Mouse (Mus musculus) cerebellum, adult 2 months (tissue): ENCODE data around the gene Ldah. TPM values are rescaled to one million over a fixed set of nuclear protein-coding genes. Genes with fewer than 3 reads are reported as not detected.

Source experiments
- DNase-seq, 2 experiments: peaks; one replicate each; pipeline ENCODE4 v3.0.0; 2021
- H3K27ac ChIP-seq: fragments of 200-500 bp; 2 replicates; pipeline ENCODE4 v1.5.1; 2012; ENCODE audit warnings: low read length, control low read depth, inconsistent platforms; ENCODE audit not compliant: insufficient read depth
- H3K27me3 ChIP-seq: fragments of 200-500 bp; 2 replicates; pipeline ENCODE4 v1.6.1; 2012; ENCODE audit warnings: inconsistent platforms, mild to moderate bottlenecking, low read length, moderate library complexity; ENCODE audit not compliant: control insufficient read depth, insufficient read depth
- H3K4me1 ChIP-seq: fragments of 200-500 bp; 2 replicates; pipeline ENCODE4 v1.6.1; 2011; ENCODE audit warnings: low read length; ENCODE audit not compliant: control insufficient read depth, insufficient read depth
- H3K4me3 ChIP-seq: fragments of 200-500 bp; replicated peaks from 2 replicates; pipeline ENCODE3; 2011; ENCODE audit warnings: mild to moderate bottlenecking, low read depth, low read length, control low read depth; ENCODE audit not compliant: insufficient read depth
- CTCF ChIP-seq: fragments of 200-500 bp; IDR thresholded peaks from 2 replicates; pipeline ENCODE4 v1.5.1; 2011; ENCODE audit warnings: low read depth, mild to moderate bottlenecking, control low read depth, low read length, moderate library complexity, borderline replicate concordance; ENCODE audit not compliant: insufficient read depth
- POLR2A ChIP-seq: fragments of 200-500 bp; IDR thresholded peaks from 2 replicates; pipeline ENCODE4 v1.6.1; 2011; ENCODE audit warnings: low read length, control low read depth, borderline replicate concordance; ENCODE audit not compliant: insufficient read depth
- WGBS: fragments of 180-500 bp; shearing (Covaris S2); methylation state at CpG from one replicate; pipeline ENCODE4 v1.1.7; 2018; 5-methylcytosine and 5-hydroxymethylcytosine counted together
- polyA plus RNA-seq: library from polyadenylated mRNA; depleted of rRNA; stranded (reverse); fragments of >200 nt; gene quantifications from 2 replicates; pipeline ENCODE4 v1.2.3, GENCODE M21; 2012

Ldah gene
- polyA plus RNA-seq, 1 experiment, result 50.6 TPM

GRCm38 (mm10) chr12:8260297-8260696 is 52.4 kb downstream of the Ldah start:
- no peak for DNase-seq
- no peak overlapping the region for H3K27ac ChIP-seq
- no peaks in the 10 kb centered on the region for H3K4me1 ChIP-seq
- no peak overlapping the region for H3K4me3 ChIP-seq
- 94% methylated on average over 2 of the region's 2 CpGs for WGBS
- TF ChIP-seq POLR2A (no peak), CTCF (no peak)
- H3K27me3 ChIP-seq, result no peaks in the 10 kb centered on the region

- DNase-seq, result no peak
- 94% methylated on average over 7 of the region's 7 CpGs for WGBS
These were observed 58.4 kb downstream of the Ldah start for GRCm38 (mm10) chr12:8266311-8266710.

GRCm38 (mm10) chr12:8269627-8270026 is 61.7 kb downstream of the Ldah start:
- no peak overlapping the region for H3K27ac ChIP-seq
- TF ChIP-seq POLR2A (no peak), CTCF (no peak)
- WGBS, result 94% methylated on average over 11 of the region's 11 CpGs
- H3K4me3 ChIP-seq, result no peak overlapping the region
- no peak for DNase-seq
- H3K4me1 ChIP-seq, result no peaks in the 10 kb centered on the region; the same call in 1 of the 2 replicates
- no peaks in the 10 kb centered on the region for H3K27me3 ChIP-seq

More at GRCm38 (mm10) chr12:8266311-8266710, 58.4 kb downstream of the Ldah start:
- TF ChIP-seq CTCF, result no peak
- no peak for TF ChIP-seq POLR2A
- H3K27ac ChIP-seq, result no peak overlapping the region
- no peak overlapping the region for H3K4me3 ChIP-seq
- no peaks in the 10 kb centered on the region for H3K27me3 ChIP-seq
- no peaks in the 10 kb centered on the region; the same call in 1 of the 2 replicates for H3K4me1 ChIP-seq

- 76% methylated on average over 2 of the region's 2 CpGs for WGBS
- TF ChIP-seq POLR2A (no peak), CTCF (no peak)
- H3K27me3 ChIP-seq, result no peaks in the 10 kb centered on the region
These were observed 63.5 kb downstream of the Ldah start for GRCm38 (mm10) chr12:8271405-8271804.

GRCm38 (mm10) chr12:8273471-8274171 is 65.7 kb downstream of the Ldah start:
- no peaks in the 10 kb centered on the region; the same call in 1 of the 2 replicates for H3K4me1 ChIP-seq
- TF ChIP-seq POLR2A, result no peak
- TF ChIP-seq CTCF, result no peak
- WGBS, result 95% methylated on average over 6 of the region's 6 CpGs
- no peak for DNase-seq
- H3K27me3 ChIP-seq, result no peaks in the 10 kb centered on the region
- H3K27ac ChIP-seq, result no peak overlapping the region
- H3K4me3 ChIP-seq, result no peak overlapping the region

More at GRCm38 (mm10) chr12:8271405-8271804, 63.5 kb downstream of the Ldah start:
- no peak overlapping the region for H3K4me3 ChIP-seq
- H3K4me1 ChIP-seq, result no peaks in the 10 kb centered on the region; the same call in 1 of the 2 replicates
- DNase-seq, result no peak
- no peak overlapping the region for H3K27ac ChIP-seq

GRCm38 (mm10) chr12:8275424-8275823 is 67.5 kb downstream of the Ldah start:
- no peak for TF ChIP-seq POLR2A
- TF ChIP-seq CTCF, result no peak
- DNase-seq, result no peak

GRCm38 (mm10) chr12:8281225-8282017 is 73.5 kb downstream of the Ldah start:
- Histone ChIP-seq H3K27ac (no peak overlapping the region), H3K4me3 (no peak overlapping the region), H3K27me3 (no peaks in the 10 kb centered on the region), H3K4me1 (no peaks in the 10 kb centered on the region)
- WGBS, result 62% methylated on average over 15 of the region's 15 CpGs
- no peak for DNase-seq
- TF ChIP-seq CTCF (no peak), POLR2A (no peak)

More at GRCm38 (mm10) chr12:8275424-8275823, 67.5 kb downstream of the Ldah start:
- Histone ChIP-seq H3K4me1 (no peaks in the 10 kb centered on the region), H3K27me3 (no peaks in the 10 kb centered on the region), H3K27ac (no peak overlapping the region), H3K4me3 (no peak overlapping the region)
- 89% methylated on average over 4 of the region's 4 CpGs for WGBS
